Mouse (Mus musculus): ENCODE data around the gene Rbm46. TPM values are rescaled to one million over a fixed set of nuclear protein-coding genes. Genes with fewer than 3 reads are reported as not detected.

Gene Rbm46
- polyA plus RNA-seq (2015; fragmentation: Nextera tagmentation; extraction: Ambion mirVana) = 5.5 and 6.4 TPM in 2 replicates

DNA sequence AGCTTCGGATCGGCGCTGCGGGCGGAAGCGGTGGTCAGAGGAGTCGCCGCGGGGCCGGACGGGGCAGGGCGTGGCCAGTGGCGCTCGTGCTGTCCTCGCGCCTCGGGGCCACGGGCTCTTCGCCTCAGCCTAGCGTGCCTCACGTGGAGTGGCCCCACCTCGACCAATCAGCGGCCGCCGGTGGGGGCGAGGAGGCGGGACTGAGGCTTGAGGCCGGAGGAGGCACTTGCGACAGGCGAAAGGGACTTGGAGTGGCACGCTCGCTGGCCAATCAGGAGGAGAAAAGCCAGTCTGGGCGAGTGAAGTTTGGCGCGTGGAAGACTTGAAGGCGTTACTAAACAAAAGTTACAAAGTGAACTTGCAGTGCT lies at the start of gene Rbm46:
Gene Rbm46 (minus strand): TSS at position 112 of the 368 bp plus-strand sequence.
- Histone ChIP-seq H3K4me3 (peak within 1 kb of the TSS; percentile 47), H3K4me1 (peaks cover 17% of the 10 kb centered on the region), H3K4me2 (replicated peaks) (peak within 1 kb of the TSS; percentile 66), H3K9ac (peak within 1 kb of the TSS; percentile 56), H3K9me3 (no peaks in the 10 kb centered on the region), H3K36me3 (no peaks in the 10 kb centered on the region), H3K27ac (no peak within 1 kb of the TSS), H3K27me3 (peaks cover 24% of the 10 kb centered on the region)
- ATAC-seq (ENCODE audit: low FRiP score, low read depth) = peak; percentile 95
- WGBS = 23% methylated on average over 36 of the region's 36 CpGs

DNA sequence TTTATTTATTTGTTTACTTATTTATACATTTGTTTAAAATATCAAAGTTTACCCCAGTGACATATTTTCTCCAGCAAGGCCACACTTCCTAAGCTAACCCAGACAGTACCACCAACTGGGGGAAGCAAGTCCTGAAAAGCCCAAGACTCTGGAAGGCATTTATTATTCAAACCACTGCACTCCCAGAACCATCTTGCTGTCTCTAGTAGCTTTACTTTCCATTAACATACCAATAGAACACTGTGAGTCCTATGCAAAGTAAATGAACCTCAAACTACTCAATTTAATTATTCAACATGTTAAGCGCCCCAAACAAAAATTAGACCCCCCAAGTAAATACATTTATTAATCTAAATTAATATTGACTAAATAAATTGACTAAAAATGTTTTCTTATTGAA lies 39.3 kb upstream of the Rbm46 start:
- WGBS = 53% methylated on average over 1 of the region's 1 CpGs

DNA sequence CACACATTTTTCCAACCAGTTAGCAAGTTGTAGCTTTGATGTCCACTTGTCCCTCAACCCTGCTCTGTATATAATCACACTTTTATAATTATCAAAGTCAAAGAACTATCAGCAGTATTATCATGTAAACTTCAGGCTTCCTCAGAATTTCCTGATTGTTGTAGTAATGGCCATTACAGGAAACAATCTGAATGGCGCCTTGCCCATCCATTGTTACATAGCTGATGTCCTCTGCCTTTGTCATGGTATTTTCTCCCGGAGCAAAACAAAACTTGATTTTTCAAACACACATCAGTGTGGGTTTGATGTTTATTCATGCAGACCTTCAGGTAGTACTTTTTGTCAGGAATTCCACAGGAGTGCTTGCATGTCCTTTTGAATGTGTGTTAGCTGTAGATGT lies 32.4 kb upstream of the Rbm46 start:
- Histone ChIP-seq H3K9ac (no peak overlapping the region), H3K9me3 (no peaks in the 10 kb centered on the region), H3K27ac (no peak overlapping the region), H3K36me3 (no peaks in the 10 kb centered on the region), H3K27me3 (peaks cover 23% of the 10 kb centered on the region), H3K4me2 (replicated peaks) (no peak overlapping the region), H3K4me1 (peaks cover 10% of the 10 kb centered on the region), H3K4me3 (no peak overlapping the region)
- no peak for ATAC-seq (ENCODE audit: low FRiP score, low read depth)
- 86% methylated on average over 2 of the region's 2 CpGs for WGBS

More for the DNA sequence above, 39.3 kb upstream of the Rbm46 start:
- ATAC-seq (ENCODE audit: low FRiP score, low read depth) = no peak
- Histone ChIP-seq H3K27me3 (no peaks in the 10 kb centered on the region), H3K36me3 (no peaks in the 10 kb centered on the region), H3K27ac (no peak overlapping the region), H3K4me2 (replicated peaks) (no peak overlapping the region), H3K9me3 (no peaks in the 10 kb centered on the region), H3K9ac (no peak overlapping the region), H3K4me1 (no peaks in the 10 kb centered on the region), H3K4me3 (no peak overlapping the region)

DNA sequence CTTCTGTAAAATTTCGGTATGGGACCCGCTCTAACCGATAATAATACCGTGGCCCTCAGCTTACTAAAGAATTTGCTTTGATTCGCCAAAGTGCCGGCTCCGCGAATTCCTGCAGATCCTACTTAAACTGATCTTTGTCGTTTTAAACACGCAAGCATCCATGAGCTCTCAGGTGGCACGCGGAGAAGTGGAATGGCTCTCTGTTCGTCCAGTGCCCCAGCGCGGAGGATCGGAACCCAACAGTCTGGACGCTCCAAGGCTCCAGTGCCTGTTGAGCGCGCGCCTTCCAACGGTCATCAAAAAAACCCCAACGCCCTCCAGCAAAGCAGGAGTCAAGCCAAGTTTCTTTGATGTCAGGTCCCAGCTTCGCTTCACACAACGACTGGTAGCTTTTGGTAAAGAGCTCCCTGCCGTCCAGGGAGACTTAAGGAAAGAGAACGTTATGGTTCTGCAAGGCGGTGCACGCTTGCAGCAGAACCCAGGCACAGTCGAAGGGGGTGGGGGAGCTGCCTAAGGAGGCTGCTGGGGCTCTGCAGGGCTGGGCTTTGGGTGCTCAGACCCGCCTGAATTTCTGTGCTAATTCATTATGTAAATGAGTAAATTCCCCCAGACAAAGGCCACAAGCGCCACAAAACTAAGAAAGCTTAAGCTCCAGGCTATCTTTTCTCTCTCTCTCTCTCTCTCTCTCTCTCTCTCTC lies 28.1 kb upstream of the Rbm46 start:
- H3K27ac ChIP-seq = no peak overlapping the region
- H3K4me2 ChIP-seq (replicated peaks) = peak overlapping the region; percentile 87
- H3K27me3 ChIP-seq = peaks cover 39% of the 10 kb centered on the region
- no peaks in the 10 kb centered on the region for H3K36me3 ChIP-seq
- WGBS = 1% methylated on average over 31 of the region's 31 CpGs
- peak overlapping the region; percentile 47 for H3K4me3 ChIP-seq
- ATAC-seq (ENCODE audit: low FRiP score, low read depth) = no peak
- peaks cover 16% of the 10 kb centered on the region for H3K4me1 ChIP-seq
- 0 out of 2 replicates have a peak overlapping the region, but pooled peaks have one; percentile 31 for H3K9ac ChIP-seq
- no peaks in the 10 kb centered on the region for H3K9me3 ChIP-seq

DNA sequence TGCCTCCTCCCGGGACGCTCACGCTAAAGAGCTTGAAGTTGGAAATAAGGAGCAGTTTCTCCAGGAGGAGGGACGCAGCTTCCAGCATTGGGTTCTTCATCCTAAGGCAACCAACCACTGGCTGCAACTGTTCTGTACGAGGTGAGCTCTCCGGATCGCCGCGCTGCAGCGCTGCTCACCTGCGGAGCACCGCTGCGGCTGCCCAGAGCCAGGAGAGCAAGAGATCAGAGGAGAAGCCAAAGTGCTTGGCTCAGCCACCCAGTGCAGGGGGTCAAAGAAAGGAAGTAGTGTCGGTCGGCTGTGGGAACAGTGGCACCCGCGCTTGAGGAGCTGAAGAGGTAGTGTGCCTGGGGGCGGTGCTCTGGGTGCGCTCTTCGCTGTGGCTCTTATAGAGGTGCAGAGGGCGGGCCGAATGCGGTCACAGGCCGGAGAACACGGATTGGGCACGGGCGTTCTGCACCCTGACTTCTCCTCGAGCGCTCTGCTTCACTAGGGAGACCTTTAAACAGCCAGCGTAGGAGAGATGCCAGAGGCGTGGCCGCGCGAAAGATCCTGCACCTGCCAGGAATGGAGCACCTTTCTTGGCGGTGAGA lies 27.4 kb upstream of the Rbm46 start, which contains the start of gene Lrat:
Gene Lrat (minus strand): TSS at position 361 of the 593 bp plus-strand sequence.
- H3K36me3 ChIP-seq = no peaks in the 10 kb centered on the region
- ATAC-seq (ENCODE audit: low FRiP score, low read depth) = no peak
- H3K9ac ChIP-seq = 0 out of 2 replicates have a peak within 1 kb of the TSS, but pooled peaks have one; percentile 31
- H3K4me1 ChIP-seq = peaks cover 16% of the 10 kb centered on the region
- H3K27me3 ChIP-seq = peaks cover 39% of the 10 kb centered on the region
- H3K27ac ChIP-seq = no peak within 1 kb of the TSS
- 2% methylated on average over 35 of the region's 35 CpGs for WGBS
- H3K4me3 ChIP-seq = peak within 1 kb of the TSS; percentile 47
- no peaks in the 10 kb centered on the region for H3K9me3 ChIP-seq
- H3K4me2 ChIP-seq (replicated peaks) = peak within 1 kb of the TSS; percentile 87

DNA sequence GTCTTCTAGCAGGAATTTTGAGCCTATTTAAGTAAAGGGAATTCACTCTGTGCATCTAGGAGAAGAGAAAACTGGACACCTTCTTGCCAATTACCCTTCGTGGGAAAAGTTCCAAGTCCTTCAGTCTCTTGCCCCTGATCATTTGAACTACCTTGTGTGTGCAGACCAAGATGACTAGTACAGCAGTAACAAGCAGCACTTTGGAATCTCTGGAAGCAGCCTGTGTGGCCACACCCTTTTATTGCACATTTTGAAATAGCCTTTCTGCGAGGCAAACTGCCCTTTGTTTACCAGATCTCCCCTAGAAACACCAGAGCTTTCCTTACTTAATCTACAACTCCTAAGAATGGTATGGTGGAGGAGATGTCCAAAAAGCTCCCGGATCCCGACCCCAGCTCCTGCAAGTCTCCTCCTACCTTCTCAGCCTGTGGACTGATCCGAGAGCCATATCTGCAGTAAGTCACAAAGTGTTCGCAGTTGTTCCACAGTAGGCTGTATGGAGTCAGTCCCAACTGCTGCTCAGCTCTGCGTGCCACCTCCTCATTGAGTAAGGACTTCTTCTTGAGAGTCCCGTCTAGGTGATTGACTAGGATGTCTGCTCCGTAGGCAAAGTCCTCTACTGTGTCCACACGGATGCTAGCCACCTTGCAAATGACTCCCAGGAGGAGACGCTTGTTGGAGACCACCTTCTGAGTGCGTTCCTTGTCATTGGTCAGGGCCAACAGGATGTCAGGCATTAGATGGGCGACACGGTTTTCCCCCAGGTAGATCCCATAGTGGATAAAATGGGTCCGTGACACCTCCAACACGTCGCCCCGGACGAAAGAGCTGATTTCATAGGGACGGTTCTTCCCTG lies 26.7 kb upstream of the Rbm46 start:
- no peak overlapping the region for H3K9ac ChIP-seq
- H3K27ac ChIP-seq = no peak overlapping the region
- H3K4me3 ChIP-seq = peak overlapping the region; percentile 47
- WGBS = 20% methylated on average over 20 of the region's 20 CpGs
- peaks cover 16% of the 10 kb centered on the region for H3K4me1 ChIP-seq
- no peak for ATAC-seq (ENCODE audit: low FRiP score, low read depth)
- no peaks in the 10 kb centered on the region for H3K36me3 ChIP-seq
- H3K9me3 ChIP-seq = no peaks in the 10 kb centered on the region
- H3K4me2 ChIP-seq (replicated peaks) = peak overlapping the region; percentile 87
- peaks cover 39% of the 10 kb centered on the region for H3K27me3 ChIP-seq

DNA sequence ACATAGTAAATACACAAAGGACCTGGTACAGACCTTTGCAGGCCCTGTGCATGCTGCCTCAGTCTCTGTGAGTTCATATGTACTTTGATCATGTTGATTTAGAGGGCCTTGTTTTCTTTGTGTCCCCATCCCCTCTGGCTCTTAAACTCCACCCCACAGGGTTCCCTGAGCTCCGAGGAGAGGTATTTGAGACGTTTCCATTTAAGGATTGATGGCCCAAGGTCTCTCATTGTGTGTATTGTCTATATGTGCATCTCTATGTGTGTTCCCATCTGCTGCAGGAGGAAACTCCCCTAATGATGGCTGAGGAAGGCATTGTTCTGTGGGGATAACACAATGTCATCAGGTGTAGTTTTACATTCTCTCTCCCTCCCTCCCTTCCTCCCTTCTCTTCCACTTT lies 12.6 kb upstream of the Rbm46 start:
- WGBS = 28% methylated on average over 2 of the region's 2 CpGs
- H3K4me1 ChIP-seq = no peaks in the 10 kb centered on the region
- H3K27me3 ChIP-seq = no peaks in the 10 kb centered on the region

DNA sequence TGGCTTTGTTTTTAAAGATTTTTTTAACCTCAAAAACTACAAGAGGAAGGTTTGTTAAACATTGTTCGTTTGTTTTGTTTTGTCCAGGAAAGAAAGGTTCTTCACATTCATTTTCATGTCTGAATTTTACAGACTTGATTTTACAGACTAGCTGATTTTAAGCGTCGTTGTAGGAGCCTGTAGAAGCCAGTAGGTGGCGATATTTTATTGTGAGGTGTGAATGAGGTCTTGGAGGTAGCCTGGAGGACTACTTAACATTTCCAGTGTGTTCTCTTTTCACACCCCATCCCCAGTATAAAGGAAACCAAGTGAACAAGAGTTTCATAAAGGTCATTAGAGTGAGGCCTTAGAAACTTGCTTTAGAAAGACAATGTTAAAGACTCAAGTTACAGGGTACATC lies 975 bp upstream of the Rbm46 start:
- 6% methylated on average over 4 of the region's 4 CpGs for WGBS
- Histone ChIP-seq H3K4me3 (0 out of 2 replicates have a peak overlapping the region, but pooled peaks have one; percentile 47), H3K27me3 (peaks cover 24% of the 10 kb centered on the region), H3K36me3 (no peaks in the 10 kb centered on the region), H3K9ac (no peak overlapping the region), H3K4me2 (replicated peaks) (peak overlapping the region; percentile 66), H3K27ac (no peak overlapping the region), H3K4me1 (peaks cover 17% of the 10 kb centered on the region), H3K9me3 (no peaks in the 10 kb centered on the region)
- ATAC-seq (ENCODE audit: low FRiP score, low read depth) = 0 out of 2 replicates have a peak, but pooled peaks have one; percentile 17

More for the DNA sequence above, 12.6 kb upstream of the Rbm46 start:
- Histone ChIP-seq H3K36me3 (no peaks in the 10 kb centered on the region), H3K27ac (no peak overlapping the region), H3K9ac (no peak overlapping the region), H3K4me2 (replicated peaks) (no peak overlapping the region), H3K9me3 (no peaks in the 10 kb centered on the region), H3K4me3 (no peak overlapping the region)
- no peak for ATAC-seq (ENCODE audit: low FRiP score, low read depth)

DNA sequence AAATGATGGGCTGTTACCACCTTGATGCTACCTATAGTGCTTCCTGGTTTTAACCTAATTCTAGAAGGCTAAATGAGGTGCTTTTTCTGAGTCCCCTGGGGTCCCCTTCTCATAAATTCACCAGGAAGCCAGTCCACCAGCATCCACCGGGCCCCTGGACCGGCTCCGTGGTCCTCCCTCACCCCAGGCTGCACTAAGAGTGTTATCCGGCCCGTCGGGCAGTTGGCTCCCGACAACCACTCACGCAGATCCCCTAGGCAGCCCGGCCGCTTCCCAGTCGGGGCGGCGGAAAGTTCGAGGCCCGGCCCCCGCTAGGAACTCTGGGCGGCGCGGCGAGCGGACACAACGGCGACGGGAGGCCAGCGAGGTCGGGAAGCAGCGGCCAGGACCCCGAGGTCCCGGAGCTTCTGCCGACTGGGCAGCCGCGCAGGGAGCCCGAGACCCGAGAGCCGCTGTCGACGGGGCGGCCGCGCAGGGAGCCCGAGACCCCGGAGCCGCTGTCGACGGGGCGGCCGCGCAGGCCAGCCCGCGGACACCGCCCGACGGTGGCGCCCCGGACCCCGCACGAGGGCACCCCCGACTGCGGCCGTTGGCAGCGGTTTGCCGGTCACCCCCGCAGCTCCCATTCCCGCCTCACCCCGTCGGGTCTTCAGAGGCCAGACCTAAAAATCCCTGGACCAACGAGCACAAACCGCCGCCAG lies 462 bp downstream of the Rbm46 start:
- H3K9me3 ChIP-seq = no peaks in the 10 kb centered on the region
- WGBS = 23% methylated on average over 51 of the region's 69 CpGs
- peak overlapping the region; percentile 56 for H3K9ac ChIP-seq

DNA sequence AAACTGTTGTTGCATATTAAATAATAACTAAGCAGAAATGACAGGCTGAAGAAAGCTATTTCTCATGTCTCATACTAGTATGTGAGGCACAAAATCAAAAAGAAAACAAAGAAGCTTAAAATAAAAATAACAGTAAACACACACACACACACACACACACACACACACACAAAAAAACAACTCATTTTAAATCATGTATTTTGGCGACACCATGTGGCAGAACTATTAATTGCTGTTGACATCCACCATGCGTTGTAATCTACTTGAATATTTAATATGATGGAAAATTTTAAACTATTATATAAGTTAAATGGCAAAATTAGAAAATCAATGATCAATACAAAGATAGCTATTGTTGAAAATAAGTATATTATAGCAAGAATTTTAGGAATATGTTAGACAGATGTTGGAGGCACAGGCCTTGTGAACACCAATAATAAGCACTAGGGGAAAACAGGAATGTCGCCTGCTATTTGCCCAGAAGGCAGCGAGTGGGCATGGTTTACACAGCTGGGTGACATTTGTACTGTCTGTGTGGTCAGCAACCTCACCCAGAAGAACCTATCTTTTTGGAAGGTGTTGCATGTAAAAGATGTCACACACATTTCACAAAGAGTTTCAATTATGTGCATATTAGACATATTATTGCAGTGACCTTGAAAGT lies 18.7 kb downstream of the Rbm46 start:
- Histone ChIP-seq H3K9ac (no peak overlapping the region), H3K27me3 (0 out of 2 replicates have a peak, but pooled peaks cover 3% of the 10 kb centered on the region), H3K27ac (no peak overlapping the region), H3K4me2 (replicated peaks) (no peak overlapping the region), H3K4me1 (no peaks in the 10 kb centered on the region), H3K36me3 (no peaks in the 10 kb centered on the region), H3K9me3 (no peaks in the 10 kb centered on the region), H3K4me3 (no peak overlapping the region)
- WGBS = 20% methylated on average over 4 of the region's 4 CpGs
- ATAC-seq (ENCODE audit: low FRiP score, low read depth) = no peak

More for the DNA sequence above, 462 bp downstream of the Rbm46 start:
- Histone ChIP-seq H3K36me3 (no peaks in the 10 kb centered on the region), H3K27ac (no peak overlapping the region), H3K4me2 (replicated peaks) (peak overlapping the region; percentile 66), H3K4me1 (peaks cover 17% of the 10 kb centered on the region), H3K27me3 (peaks cover 24% of the 10 kb centered on the region), H3K4me3 (peak overlapping the region; percentile 47)
- ATAC-seq (ENCODE audit: low FRiP score, low read depth) = no peak; the same call in 1 of the 2 replicates

DNA sequence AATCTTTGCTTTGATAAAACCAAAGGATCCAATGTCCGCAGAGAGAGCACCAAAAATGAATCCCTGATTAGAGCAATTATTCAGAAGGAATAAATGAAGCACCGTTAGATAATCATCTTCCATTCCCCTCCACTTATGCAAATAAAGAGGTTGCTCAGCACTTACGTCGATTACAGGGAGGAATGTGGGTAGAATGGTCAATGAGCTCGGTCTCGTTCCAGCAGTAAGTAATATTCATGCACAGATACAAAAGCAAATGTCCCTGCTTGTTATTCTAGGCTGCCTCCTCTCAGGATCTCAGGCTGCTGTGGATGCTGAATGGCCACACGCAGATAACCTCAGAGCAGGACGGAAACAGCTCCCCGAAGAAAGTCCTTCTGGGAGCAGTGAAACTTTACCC lies 51.1 kb downstream of the Rbm46 start:
- no peaks in the 10 kb centered on the region for H3K27me3 ChIP-seq
- H3K27ac ChIP-seq = no peak overlapping the region
- WGBS = 87% methylated on average over 9 of the region's 9 CpGs
- H3K4me3 ChIP-seq = no peak overlapping the region
- no peak overlapping the region for H3K4me2 ChIP-seq (replicated peaks)
- no peaks in the 10 kb centered on the region for H3K9me3 ChIP-seq
- no peak for ATAC-seq (ENCODE audit: low FRiP score, low read depth)
- no peaks in the 10 kb centered on the region for H3K36me3 ChIP-seq
- no peaks in the 10 kb centered on the region for H3K4me1 ChIP-seq
- H3K9ac ChIP-seq = no peak overlapping the region
